Mouse (Mus musculus): ENCODE data around the gene Trub2. TPM values are rescaled to one million over a fixed set of nuclear protein-coding genes. Genes with fewer than 3 reads are reported as not detected.

Gene Trub2
- total and polyA plus RNA-seq, 3 experiments, result 40.9 to 44.7 TPM; not detected in 1

GRCm38 (mm10) chr2:29831106-29831505, 42.8 kb upstream of the Trub2 start:
- Histone ChIP-seq H3K9me3 (replicated peaks; ENCODE audit: insufficient read depth, low read length) (no peaks in the 10 kb centered on the region), H3K27me3 (ENCODE audit: control insufficient read depth in 1 of 2, insufficient read depth in 2 of 2, low read length in 2 of 2) (no peaks in the 10 kb centered on the region), H3K4me3 (ENCODE audit: control insufficient read depth in 1 of 2, insufficient read depth in 1 of 2, low read depth in 2 of 2, low read length in 2 of 2) (no peak overlapping the region), H3K79me2 (ENCODE audit: control insufficient read depth, insufficient read depth, low read length, poor library complexity) (peaks cover 27% of the 10 kb centered on the region), H3K27ac (ENCODE audit: control insufficient read depth, low read depth, low read length) (no peak overlapping the region), H3K4me1 (ENCODE audit: control insufficient read depth in 1 of 2, insufficient read depth in 2 of 2, low read length in 2 of 2) (peaks cover 0 to 9% of the 10 kb centered on the region in 2 experiments; a peak in 2 of 4 replicates), H3K36me3 (ENCODE audit: control insufficient read depth in 1 of 2, insufficient read depth in 2 of 2, low read length in 2 of 2) (peaks cover 2 to 6% of the 10 kb centered on the region in 2 experiments; a peak in 3 of 4 replicates), H3K9ac (ENCODE audit: control insufficient read depth, low read depth, low read length, poor library complexity, severe bottlenecking) (no peak overlapping the region)
- no peak for DNase-seq (ENCODE audit: low read depth, low spot score)
- no peak for TF ChIP-seq GATA1 (IDR thresholded peaks at IDR 0.05; ENCODE audit: low read depth, low read length)
- no peak for TF ChIP-seq NELFE (IDR thresholded peaks at IDR 0.05; ENCODE audit: low read depth, low read length)
- TF ChIP-seq RAD21 (IDR thresholded peaks at IDR 0.05; ENCODE audit: low read depth, low read length), result no peak
- no peak for TF ChIP-seq RCOR1 (IDR thresholded peaks at IDR 0.05; ENCODE audit: low read depth, low read length)
- TF ChIP-seq MAZ (IDR thresholded peaks at IDR 0.05; ENCODE audit: low read depth, low read length), result no peak
- no peak for TF ChIP-seq HCFC1 (IDR thresholded peaks at IDR 0.05; ENCODE audit: low read depth, low read length)
- TF ChIP-seq ZNF384 (IDR thresholded peaks at IDR 0.05; ENCODE audit: low read depth, low read length), result no peak
- no peak for TF ChIP-seq CTCF (IDR thresholded peaks at IDR 0.05 in 2 of 3, conservative IDR thresholded peaks at IDR 0.05 in 1 of 3; ENCODE audit: control insufficient read depth in 1 of 3, insufficient read depth in 1 of 3, low read depth in 2 of 3, low read length in 3 of 3, poor library complexity in 1 of 3, severe bottlenecking in 1 of 3)
- no peak for TF ChIP-seq NRF1 (IDR thresholded peaks at IDR 0.05; ENCODE audit: insufficient read depth, low read depth, low read length, poor library complexity, severe bottlenecking)
- TF ChIP-seq POLR2AphosphoS2 (IDR thresholded peaks at IDR 0.05; ENCODE audit: low read length), result no peak
- no peak for TF ChIP-seq ZKSCAN1 (IDR thresholded peaks at IDR 0.05; ENCODE audit: low read depth, low read length)
- no peak for TF ChIP-seq POLR2AphosphoS5 (IDR thresholded peaks at IDR 0.05; ENCODE audit: borderline replicate concordance, low read depth, low read length)
- TF ChIP-seq GABPA (IDR thresholded peaks at IDR 0.05; ENCODE audit: low read depth, low read length), result no peak
- TF ChIP-seq MYB (IDR thresholded peaks at IDR 0.05; ENCODE audit: low read depth, low read length), result no peak
- no peak for TF ChIP-seq BHLHE40 (IDR thresholded peaks at IDR 0.05; ENCODE audit: borderline replicate concordance, low read depth, low read length)
- TF ChIP-seq POLR2A (IDR thresholded peaks at IDR 0.05; ENCODE audit: control insufficient read depth in 1 of 2, insufficient read depth in 1 of 2, low read depth in 1 of 2, low read length in 2 of 2, poor library complexity in 1 of 2), result no peak

GRCm38 (mm10) chr2:29827709-29828024, 39.4 kb upstream of the Trub2 start:
- peak overlapping the region; percentile 90 to 91 for H3K4me3 ChIP-seq (ENCODE audit: control insufficient read depth in 1 of 2, insufficient read depth in 1 of 2, low read depth in 2 of 2, low read length in 2 of 2)
- H3K27ac ChIP-seq (ENCODE audit: control insufficient read depth, low read depth, low read length), result peak overlapping the region; percentile 51

More at GRCm38 (mm10) chr2:29827709-29828024, 39.4 kb upstream of the Trub2 start:
- H3K4me1 ChIP-seq (ENCODE audit: control insufficient read depth in 1 of 2, insufficient read depth in 2 of 2, low read length in 2 of 2), result peaks cover 0 to 9% of the 10 kb centered on the region in 2 experiments; a peak in 2 of 4 replicates
- peaks cover 0 to 8% of the 10 kb centered on the region in 2 experiments; a peak in 3 of 4 replicates for H3K36me3 ChIP-seq (ENCODE audit: control insufficient read depth in 1 of 2, insufficient read depth in 2 of 2, low read length in 2 of 2)
- no peak for DNase-seq (ENCODE audit: low read depth, low spot score)
- H3K79me2 ChIP-seq (ENCODE audit: control insufficient read depth, insufficient read depth, low read length, poor library complexity), result peaks cover 27% of the 10 kb centered on the region
- no peaks in the 10 kb centered on the region for H3K9me3 ChIP-seq (replicated peaks; ENCODE audit: insufficient read depth, low read length)
- peak overlapping the region; percentile 89 for H3K9ac ChIP-seq (ENCODE audit: control insufficient read depth, low read depth, low read length, poor library complexity, severe bottlenecking)
- no peaks in the 10 kb centered on the region for H3K27me3 ChIP-seq (ENCODE audit: control insufficient read depth in 1 of 2, insufficient read depth in 2 of 2, low read length in 2 of 2)
- TF ChIP-seq EP300 (IDR thresholded peaks at IDR 0.05; ENCODE audit: low read depth in 1 of 2, low read length in 2 of 2), result no peak
- TF ChIP-seq KAT2A (conservative IDR thresholded peaks at IDR 0.05; ENCODE audit: low read depth, low read length), result no peak
- no peak for TF ChIP-seq CHD2 (IDR thresholded peaks at IDR 0.05; ENCODE audit: low read length)
- TF ChIP-seq POLR2AphosphoS2 (IDR thresholded peaks at IDR 0.05; ENCODE audit: low read length), result no peak
- no peak for TF ChIP-seq SMC3 (IDR thresholded peaks at IDR 0.05; ENCODE audit: low read depth, low read length)
- no peak for TF ChIP-seq MAZ (IDR thresholded peaks at IDR 0.05; ENCODE audit: low read depth, low read length)
- TF ChIP-seq POLR2A (IDR thresholded peaks at IDR 0.05; ENCODE audit: control insufficient read depth in 1 of 2, insufficient read depth in 1 of 2, low read depth in 1 of 2, low read length in 2 of 2, poor library complexity in 1 of 2), result no peak
- no peak for TF ChIP-seq POLR2AphosphoS5 (IDR thresholded peaks at IDR 0.05; ENCODE audit: borderline replicate concordance, low read depth, low read length)
- no peak for TF ChIP-seq JUND (IDR thresholded peaks at IDR 0.05; ENCODE audit: low read depth, low read length)
- no peak for TF ChIP-seq RCOR1 (IDR thresholded peaks at IDR 0.05; ENCODE audit: low read depth, low read length)
- no peak for TF ChIP-seq CTCF (IDR thresholded peaks at IDR 0.05 in 2 of 3, conservative IDR thresholded peaks at IDR 0.05 in 1 of 3; ENCODE audit: control insufficient read depth in 1 of 3, insufficient read depth in 1 of 3, low read depth in 2 of 3, low read length in 3 of 3, poor library complexity in 1 of 3, severe bottlenecking in 1 of 3)
- TF ChIP-seq BHLHE40 (IDR thresholded peaks at IDR 0.05; ENCODE audit: borderline replicate concordance, low read depth, low read length), result no peak
- TF ChIP-seq USF1 (IDR thresholded peaks at IDR 0.05; ENCODE audit: low read depth, low read length), result no peak
- no peak for TF ChIP-seq MYB (IDR thresholded peaks at IDR 0.05; ENCODE audit: low read depth, low read length)
- TF ChIP-seq USF2 (IDR thresholded peaks at IDR 0.05; ENCODE audit: borderline replicate concordance in 1 of 2, insufficient read depth in 1 of 2, low read depth in 1 of 2, low read length in 2 of 2), result no peak
- no peak for TF ChIP-seq MYC (IDR thresholded peaks at IDR 0.05; ENCODE audit: low read depth, low read length)
- no peak for TF ChIP-seq CHD1 (IDR thresholded peaks at IDR 0.05; ENCODE audit: low read depth, low read length)

All from MEL (cell line).